Mouse (Mus musculus) kidney, embryonic 14.5 days (tissue): Measurements from ENCODE around the gene Caskin2. TPM values are rescaled to one million over a fixed set of nuclear protein-coding genes. Genes with fewer than 3 reads are reported as not detected.

Experiments used
- ATAC-seq: fragments of 200-750 bp; cut with Nextera tagmentation; 2 replicates; pipeline ENCODE4 v1.8.0; 2017; ENCODE audit warnings: moderate number of reproducible peaks, mild to moderate bottlenecking, moderate TSS enrichment, moderate library complexity; ENCODE audit not compliant: low FRiP score, low TSS enrichment
- H3K27ac ChIP-seq: fragments of 300-500 bp; sonication (generic); 2 replicates; pipeline ENCODE4 v1.5.1; 2014; ENCODE audit warnings: low read depth, mild to moderate bottlenecking, low read length, moderate library complexity, mixed read lengths
- H3K27me3 ChIP-seq: fragments of 300-500 bp; sonication (generic); 2 replicates; pipeline ENCODE4 v1.6.1; 2014; ENCODE audit warnings: mild to moderate bottlenecking, low read length; ENCODE audit not compliant: control insufficient read depth, insufficient read depth
- H3K36me3 ChIP-seq: fragments of 300-500 bp; sonication (generic); 2 replicates; pipeline ENCODE4 v1.6.1; 2014; ENCODE audit warnings: low read length, mixed read lengths; ENCODE audit not compliant: control insufficient read depth, insufficient read depth
- H3K4me1 ChIP-seq: fragments of 300-500 bp; sonication (generic); 2 replicates; pipeline ENCODE4 v1.6.1; 2014; ENCODE audit warnings: low read length, mixed read lengths; ENCODE audit not compliant: control insufficient read depth, insufficient read depth
- H3K4me2 ChIP-seq: fragments of 300-500 bp; sonication (generic); replicated peaks from 2 replicates; pipeline ENCODE4 v1.6.1; 2014; ENCODE audit warnings: low read depth, mild to moderate bottlenecking, low read length
- H3K4me3 ChIP-seq: fragments of 300-500 bp; sonication (generic); 2 replicates; pipeline ENCODE4 v1.5.1; 2014; ENCODE audit warnings: mild to moderate bottlenecking, low read length
- H3K9ac ChIP-seq: fragments of 300-500 bp; sonication (generic); 2 replicates; pipeline ENCODE4 v1.6.1; 2014; ENCODE audit warnings: low read depth, mild to moderate bottlenecking, low read length, moderate library complexity
- H3K9me3 ChIP-seq: fragments of 300-500 bp; sonication (generic); 2 replicates; pipeline ENCODE4 v1.6.1; 2016; ENCODE audit warnings: low read length; ENCODE audit not compliant: control insufficient read depth
- WGBS: fragments of 180-500 bp; shearing (Covaris S2); extraction: QIAGEN DNeasy Blood & Tissue Kit; methylation state at CpG from one replicate; pipeline ENCODE4 v1.1.7; 2014; 5-methylcytosine and 5-hydroxymethylcytosine counted together
- polyA plus RNA-seq: library from polyadenylated mRNA; unstranded; fragments of >200 nt; fragmentation: Nextera tagmentation; extraction: Ambion mirVana; gene quantifications from 2 replicates; pipeline ENCODE4 v1.2.1, GENCODE M21; 2014

Gene Caskin2
- polyA plus RNA-seq, 1 experiment from 2014 or later = 17.5 TPM

DNA sequence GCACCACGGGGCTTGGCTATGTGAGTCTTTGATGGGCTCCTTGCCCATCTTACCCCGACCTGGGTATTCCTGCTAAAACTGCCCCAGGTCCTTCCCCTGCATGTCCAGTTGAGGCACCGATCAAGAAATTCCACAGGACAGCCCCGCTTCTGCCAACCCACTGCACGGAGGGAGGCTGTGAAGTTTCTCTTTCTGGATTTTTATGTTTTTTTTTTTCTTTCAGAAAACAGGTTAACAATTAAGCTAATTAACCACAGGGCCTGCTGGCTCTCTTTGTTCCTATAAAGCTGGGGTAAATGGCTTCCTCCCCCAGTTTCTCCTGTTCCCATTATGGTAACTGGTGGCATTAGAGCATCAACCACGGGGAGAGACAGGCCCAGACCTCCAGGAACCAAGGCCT is 20.6 kb upstream of the Caskin2 start:
- Histone ChIP-seq H3K27me3 (no peaks in the 10 kb centered on the region), H3K4me1 (peaks cover 70% of the 10 kb centered on the region), H3K27ac (peak overlapping the region; percentile 90), H3K4me3 (no peak overlapping the region), H3K9ac (0 out of 2 replicates have a peak overlapping the region, but pooled peaks have one; percentile 20), H3K36me3 (no peaks in the 10 kb centered on the region), H3K9me3 (no peaks in the 10 kb centered on the region), H3K4me2 (peak overlapping the region; percentile 2; the same call in 1 of the 2 replicates)
- WGBS = 53% methylated on average over 6 of the region's 6 CpGs
- ATAC-seq = no peak

DNA sequence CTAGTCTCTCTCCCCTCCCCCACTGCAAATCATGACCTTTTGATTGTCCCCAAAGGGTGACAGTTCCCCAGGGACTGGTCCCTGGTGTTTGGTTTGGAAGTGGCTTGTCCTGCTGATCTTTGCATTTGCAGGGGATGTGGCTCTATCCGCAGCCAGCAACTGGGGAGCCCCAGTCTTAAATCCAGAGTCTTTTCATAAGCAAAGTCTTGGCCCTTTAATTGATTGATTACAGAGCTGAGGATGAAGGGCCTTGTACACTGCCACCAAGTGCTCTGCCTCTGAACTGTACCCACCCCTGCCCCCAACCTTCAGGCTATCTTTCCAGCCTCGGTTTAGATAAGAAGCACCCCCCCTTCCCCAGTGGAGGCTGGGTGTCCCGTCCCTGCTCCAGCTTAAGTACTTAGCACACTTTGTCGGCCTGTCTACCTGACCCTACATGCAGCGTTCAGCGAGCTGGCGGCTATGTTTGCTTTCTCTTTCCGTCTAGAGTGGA is 19.6 kb upstream of the Caskin2 start:
- WGBS = 13% methylated on average over 8 of the region's 8 CpGs
- no peaks in the 10 kb centered on the region for H3K27me3 ChIP-seq
- no peak overlapping the region for H3K4me3 ChIP-seq
- peak overlapping the region; percentile 90 for H3K27ac ChIP-seq
- H3K9ac ChIP-seq = peak overlapping the region; percentile 5; the same call in 1 of the 2 replicates
- H3K36me3 ChIP-seq = no peaks in the 10 kb centered on the region
- H3K4me2 ChIP-seq = peak overlapping the region; percentile 23; the same call in 1 of the 2 replicates
- H3K9me3 ChIP-seq = no peaks in the 10 kb centered on the region
- ATAC-seq = peak; percentile 8; the same call in 1 of the 2 replicates
- peaks cover 71% of the 10 kb centered on the region for H3K4me1 ChIP-seq

DNA sequence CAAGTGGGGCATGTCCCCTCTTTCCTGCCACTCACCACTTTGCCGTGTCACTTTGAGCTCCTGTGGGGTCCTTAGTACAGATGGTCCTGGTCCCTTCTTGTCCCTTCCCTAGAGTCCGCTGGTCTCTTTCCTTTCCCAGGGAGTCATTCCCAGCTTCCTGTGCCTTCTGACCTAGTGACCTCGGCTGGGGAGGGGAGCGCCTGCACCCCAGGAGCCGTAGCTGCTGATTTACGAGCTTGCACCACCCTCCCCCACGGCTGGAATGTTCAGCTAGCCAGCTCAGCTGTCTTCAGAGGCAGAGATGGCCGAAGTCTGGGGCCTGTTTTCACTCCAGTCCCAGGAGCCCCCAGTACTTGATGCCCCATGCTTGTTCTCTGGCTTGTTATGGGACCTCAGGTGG is 19.1 kb upstream of the Caskin2 start:
- peak overlapping the region; percentile 23 for H3K4me2 ChIP-seq
- H3K4me1 ChIP-seq = peaks cover 71% of the 10 kb centered on the region
- WGBS = 0% methylated on average over 8 of the region's 8 CpGs
- peak; percentile 22 for ATAC-seq
- no peak overlapping the region for H3K4me3 ChIP-seq
- peak overlapping the region; percentile 90 for H3K27ac ChIP-seq
- 0 out of 2 replicates have a peak overlapping the region, but pooled peaks have one; percentile 5 for H3K9ac ChIP-seq
- H3K36me3 ChIP-seq = no peaks in the 10 kb centered on the region
- no peaks in the 10 kb centered on the region for H3K27me3 ChIP-seq
- no peaks in the 10 kb centered on the region for H3K9me3 ChIP-seq

DNA sequence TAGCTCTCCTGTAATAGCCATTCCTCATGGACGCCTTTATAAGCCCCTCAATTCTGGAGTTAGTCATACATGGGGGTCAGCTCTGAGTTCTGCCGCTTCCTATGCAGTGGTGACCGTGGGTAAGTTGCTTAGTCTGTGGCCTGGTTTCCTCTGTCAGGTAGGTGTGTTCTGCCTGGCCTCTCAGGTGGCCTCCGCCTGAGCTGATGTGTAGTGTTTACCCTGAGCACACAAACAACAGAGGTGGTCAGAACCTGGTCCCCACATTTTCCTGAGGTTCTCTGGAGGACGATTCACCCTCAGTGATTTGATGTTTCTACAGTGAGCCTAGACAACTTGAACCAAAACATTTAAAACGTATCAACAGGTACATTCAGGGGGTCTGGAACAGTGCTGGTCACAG is 18.6 kb upstream of the Caskin2 start:
- WGBS = 50% methylated on average over 6 of the region's 6 CpGs
- no peak for ATAC-seq
- Histone ChIP-seq H3K36me3 (no peaks in the 10 kb centered on the region), H3K27ac (peak overlapping the region; percentile 90), H3K4me2 (peak overlapping the region; percentile 23; the same call in 1 of the 2 replicates), H3K4me3 (no peak overlapping the region), H3K9ac (no peak overlapping the region), H3K4me1 (peaks cover 70% of the 10 kb centered on the region), H3K9me3 (no peaks in the 10 kb centered on the region), H3K27me3 (no peaks in the 10 kb centered on the region)

DNA sequence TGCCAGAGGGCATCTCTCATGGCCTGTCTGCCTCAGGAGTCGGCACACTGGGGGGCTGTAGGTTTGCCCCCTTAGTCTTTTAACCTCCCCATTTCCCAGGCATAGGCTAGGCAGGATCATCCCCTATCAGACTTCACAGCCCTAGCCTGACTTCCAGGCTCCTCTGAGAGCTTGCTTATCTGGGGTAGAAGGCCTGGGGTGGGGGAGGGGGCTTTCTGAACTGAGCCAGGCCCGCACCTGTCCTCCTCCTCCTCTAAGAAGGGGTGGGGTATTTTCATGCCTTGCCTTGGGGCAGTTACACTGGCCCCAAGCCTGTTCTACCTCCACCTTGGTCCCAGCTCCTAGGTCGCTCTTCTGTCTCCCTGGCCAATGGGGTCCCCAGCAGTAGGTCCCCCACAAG is 18.1 kb upstream of the Caskin2 start:
- Histone ChIP-seq H3K4me3 (no peak overlapping the region), H3K9me3 (no peaks in the 10 kb centered on the region), H3K4me2 (no peak overlapping the region), H3K36me3 (no peaks in the 10 kb centered on the region), H3K27ac (peak overlapping the region; percentile 90), H3K4me1 (peaks cover 66% of the 10 kb centered on the region), H3K9ac (no peak overlapping the region; the same call in 1 of the 2 replicates), H3K27me3 (no peaks in the 10 kb centered on the region)
- peak; percentile 5; the same call in 1 of the 2 replicates for ATAC-seq
- WGBS = 30% methylated on average over 3 of the region's 3 CpGs

DNA sequence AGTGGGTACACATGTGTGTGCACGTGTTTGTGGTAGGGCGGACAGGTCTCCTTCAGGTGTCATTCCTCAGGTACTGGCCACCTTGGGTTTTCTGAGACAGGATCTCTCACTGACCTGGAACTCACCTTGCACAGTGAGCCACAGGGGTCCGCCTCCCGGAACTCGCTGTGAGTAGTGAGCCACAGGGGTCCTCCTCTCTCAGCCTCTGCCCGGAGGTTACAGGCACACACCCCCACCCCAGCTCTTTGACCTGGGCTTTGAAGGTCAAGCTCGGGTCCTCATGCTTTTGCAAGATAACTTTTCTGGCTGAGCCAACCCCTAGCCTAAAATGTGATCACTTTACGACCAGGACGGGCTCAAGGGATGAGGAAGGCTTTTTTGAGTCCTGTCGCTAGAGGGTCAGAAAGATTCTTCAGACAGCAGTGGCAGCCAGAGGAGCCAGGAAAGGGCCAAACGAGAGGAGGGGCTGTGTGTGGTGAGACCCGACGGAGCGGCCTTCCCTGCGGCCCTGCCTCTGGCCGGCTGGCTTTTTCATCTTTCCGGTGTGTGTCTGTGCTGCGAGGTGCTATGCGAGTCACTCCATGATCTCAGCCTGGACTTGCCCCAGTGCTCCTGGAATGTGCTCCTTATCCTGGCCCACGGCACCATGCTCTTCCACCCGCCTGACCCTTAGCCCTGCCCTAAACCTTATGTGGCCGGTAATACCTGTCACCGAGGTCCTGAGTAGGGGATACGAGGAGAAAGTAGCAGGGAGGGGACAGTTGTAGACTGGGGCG is 17.3 kb upstream of the Caskin2 start:
- Histone ChIP-seq H3K4me1 (peaks cover 66% of the 10 kb centered on the region), H3K27me3 (no peaks in the 10 kb centered on the region), H3K4me3 (no peak overlapping the region), H3K9ac (no peak overlapping the region; the same call in 1 of the 2 replicates), H3K9me3 (no peaks in the 10 kb centered on the region), H3K4me2 (peak overlapping the region; percentile 10; the same call in 1 of the 2 replicates), H3K36me3 (no peaks in the 10 kb centered on the region), H3K27ac (peak overlapping the region; percentile 90; the same call in 1 of the 2 replicates)
- ATAC-seq = peak; percentile 17; the same call in 1 of the 2 replicates
- WGBS = 19% methylated on average over 25 of the region's 25 CpGs

DNA sequence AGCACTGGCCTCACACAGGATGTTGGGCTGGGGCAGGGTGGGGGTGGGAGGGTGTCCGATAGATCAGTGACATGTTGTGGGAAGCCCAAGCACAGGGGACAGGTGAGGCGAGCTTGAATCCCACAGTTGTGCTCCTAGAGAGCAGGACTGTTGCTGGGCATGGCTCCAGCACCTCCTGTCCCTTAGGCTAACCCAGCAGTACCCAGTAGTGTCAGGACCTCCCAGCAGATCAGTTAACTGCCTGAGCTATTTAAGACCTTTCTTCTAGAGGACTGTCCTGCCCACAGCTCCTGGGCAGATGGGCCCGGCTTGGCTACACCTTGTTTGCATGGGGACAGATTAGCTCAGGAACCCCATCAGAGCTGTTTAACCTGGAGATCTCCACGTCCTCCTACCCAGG is 15.6 kb upstream of the Caskin2 start:
- no peak overlapping the region for H3K4me2 ChIP-seq
- peaks cover 60% of the 10 kb centered on the region for H3K4me1 ChIP-seq
- H3K9me3 ChIP-seq = no peaks in the 10 kb centered on the region
- no peak for ATAC-seq
- WGBS = 53% methylated on average over 4 of the region's 4 CpGs
- no peak overlapping the region for H3K9ac ChIP-seq
- H3K4me3 ChIP-seq = no peak overlapping the region
- no peak overlapping the region for H3K27ac ChIP-seq
- H3K36me3 ChIP-seq = no peaks in the 10 kb centered on the region
- H3K27me3 ChIP-seq = no peaks in the 10 kb centered on the region

DNA sequence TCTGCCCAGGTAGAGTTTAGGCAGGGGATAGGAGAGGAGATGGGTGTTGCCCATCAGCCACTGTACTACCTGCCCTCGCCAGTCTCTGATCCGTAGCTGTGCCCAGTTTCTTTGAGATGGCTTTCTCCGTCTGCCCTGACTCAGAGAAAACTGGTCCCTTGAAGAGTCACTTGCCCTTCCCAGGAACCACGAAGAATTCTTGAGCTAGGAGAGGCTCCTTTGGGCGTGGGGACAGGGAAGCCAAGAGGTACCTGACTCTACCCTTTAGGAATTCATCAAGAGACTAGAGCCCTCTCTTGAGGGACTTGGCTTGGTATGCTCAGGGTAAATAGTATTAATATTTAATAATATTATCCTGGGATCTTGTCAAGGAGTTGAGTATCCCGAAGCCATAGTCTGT is 14.2 kb upstream of the Caskin2 start:
- 92% methylated on average over 6 of the region's 6 CpGs for WGBS
- Histone ChIP-seq H3K4me3 (no peak overlapping the region), H3K9me3 (no peaks in the 10 kb centered on the region), H3K9ac (no peak overlapping the region), H3K4me2 (no peak overlapping the region), H3K4me1 (peaks cover 46% of the 10 kb centered on the region), H3K36me3 (no peaks in the 10 kb centered on the region), H3K27me3 (no peaks in the 10 kb centered on the region), H3K27ac (no peak overlapping the region)
- no peak for ATAC-seq

DNA sequence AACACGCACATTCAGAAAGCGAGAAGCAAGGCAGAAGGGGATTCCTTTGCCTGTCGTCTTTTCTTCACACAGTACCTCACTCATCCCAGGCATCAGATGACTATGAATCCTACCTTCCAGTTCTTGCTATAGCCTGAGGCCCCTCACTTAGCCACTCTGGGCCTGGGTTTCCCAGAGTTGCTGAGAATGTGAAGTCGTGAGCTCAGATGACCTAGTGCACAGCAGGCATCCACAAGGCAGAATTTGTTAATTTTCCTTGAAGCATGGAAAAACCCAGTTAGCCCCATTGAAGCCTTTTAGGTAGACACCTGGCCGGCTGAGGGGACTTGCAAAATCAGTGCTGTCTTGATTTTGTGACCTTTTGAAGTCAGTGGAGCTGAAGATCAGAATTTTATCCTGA is 13.0 kb upstream of the Caskin2 start:
- H3K9ac ChIP-seq = no peak overlapping the region
- H3K4me3 ChIP-seq = no peak overlapping the region
- H3K27me3 ChIP-seq = no peaks in the 10 kb centered on the region
- H3K4me2 ChIP-seq = no peak overlapping the region
- no peak overlapping the region for H3K27ac ChIP-seq
- 56% methylated on average over 5 of the region's 5 CpGs for WGBS
- ATAC-seq = no peak
- no peaks in the 10 kb centered on the region for H3K9me3 ChIP-seq
- peaks cover 34% of the 10 kb centered on the region for H3K4me1 ChIP-seq
- H3K36me3 ChIP-seq = peaks cover 3% of the 10 kb centered on the region; the same call in 1 of the 2 replicates
